ENCODE assay signal across 8 mouse cellular contexts in the genomic region with DNA sequence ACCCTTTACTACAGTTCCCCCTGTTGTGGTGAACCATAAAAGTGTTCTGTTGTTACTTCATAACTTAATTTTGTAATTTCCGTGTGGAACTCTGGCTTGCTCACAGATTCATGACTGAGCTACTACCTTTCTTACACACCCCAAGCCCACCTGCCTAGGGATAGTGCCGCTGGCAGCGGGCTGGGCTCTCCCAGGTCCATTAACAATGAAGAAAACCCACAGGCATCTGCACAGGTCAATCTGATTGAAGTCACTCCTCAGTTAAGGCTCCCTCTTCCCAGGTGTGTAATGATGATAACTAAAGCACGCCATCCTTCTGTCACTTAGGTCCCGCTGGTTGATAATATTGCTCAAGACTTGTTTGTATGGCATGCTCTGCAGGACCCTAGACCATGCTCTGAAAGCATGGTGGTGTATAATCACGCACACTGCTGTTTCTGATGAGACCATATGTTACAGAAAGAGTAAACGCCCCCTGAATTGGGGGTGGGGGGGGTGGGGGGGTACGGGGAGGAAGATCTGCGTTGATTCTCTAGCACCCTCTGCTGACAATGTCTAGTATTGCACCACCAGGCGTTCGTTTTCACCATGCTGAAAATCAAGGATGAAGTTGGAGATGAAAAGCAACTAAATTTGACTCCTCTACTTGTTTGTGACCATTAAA. TPM values are rescaled to one million over a fixed set of nuclear protein-coding genes. Genes with fewer than 3 reads are reported as not detected.
DNase-seq lines count a peak whose midpoint lies in the region; ATAC-seq and TF ChIP-seq lines count a peak whose summit lies in the region.

No protein-coding gene starts in this region.

- no peaks in the 10 kb centered on the region for H3K36me3 ChIP-seq in forebrain, embryonic 12.5 days (replicated peaks)
- no peaks in the 10 kb centered on the region for H3K36me3 ChIP-seq in kidney, postnatal 0 days (ENCODE audit: insufficient read depth, low read length)
- H3K36me3 ChIP-seq in stomach, postnatal 0 days (ENCODE audit: control insufficient read depth, insufficient read depth, low read length): no peaks in the 10 kb centered on the region

- no peaks in the 10 kb centered on the region; the same call in 1 of the 2 replicates for H3K4me1 ChIP-seq in forebrain, embryonic 12.5 days
- H3K4me1 ChIP-seq in kidney, postnatal 0 days (replicated peaks; ENCODE audit: insufficient read depth, low read length): 0 out of 2 replicates have a peak, but pooled peaks cover under 1% of the 10 kb centered on the region
- no peaks in the 10 kb centered on the region for H3K4me1 ChIP-seq in stomach, postnatal 0 days (replicated peaks; ENCODE audit: control insufficient read depth, insufficient read depth)

- H3K9me3 ChIP-seq in forebrain, embryonic 12.5 days: no peaks in the 10 kb centered on the region
- no peaks in the 10 kb centered on the region for H3K9me3 ChIP-seq in kidney, postnatal 0 days (replicated peaks; ENCODE audit: low read length)
- no peaks in the 10 kb centered on the region for H3K9me3 ChIP-seq in stomach, postnatal 0 days (ENCODE audit: control insufficient read depth, low read length)

- 0 out of 2 replicates have a peak, but pooled peaks cover 3% of the 10 kb centered on the region for H3K27me3 ChIP-seq in forebrain, embryonic 12.5 days
- no peaks in the 10 kb centered on the region for H3K27me3 ChIP-seq in kidney, postnatal 0 days (ENCODE audit: insufficient read depth, low read length)
- no peaks in the 10 kb centered on the region for H3K27me3 ChIP-seq in stomach, postnatal 0 days (ENCODE audit: control insufficient read depth, insufficient read depth, low read length)

- TF ChIP-seq CTCF in kidney, postnatal 0 days (IDR thresholded peaks at IDR 0.05; ENCODE audit: low read depth): peak; percentile 62
- peak; percentile 69 for TF ChIP-seq CTCF in stomach, postnatal 0 days (IDR thresholded peaks at IDR 0.05; ENCODE audit: low read depth)

- H3K9ac ChIP-seq in forebrain, embryonic 12.5 days: no peak overlapping the region
- H3K9ac ChIP-seq in kidney, postnatal 0 days (ENCODE audit: low read depth, low read length): no peak overlapping the region
- H3K9ac ChIP-seq in stomach, postnatal 0 days (ENCODE audit: low read length): no peak overlapping the region

- H3K4me2 ChIP-seq in forebrain, embryonic 12.5 days: no peak overlapping the region
- H3K4me2 ChIP-seq in kidney, postnatal 0 days (ENCODE audit: low read length): no peak overlapping the region
- no peak overlapping the region for H3K4me2 ChIP-seq in stomach, postnatal 0 days (replicated peaks; ENCODE audit: low read depth)

- no peak for TF ChIP-seq EP300 in stomach, postnatal 0 days (optimal IDR thresholded peaks at IDR 0.05)

- WGBS in forebrain, embryonic 12.5 days: 36% methylated on average over 11 of the region's 11 CpGs
- 37% methylated on average over 11 of the region's 11 CpGs for WGBS in kidney, postnatal 0 days
- 33% methylated on average over 11 of the region's 11 CpGs for WGBS in stomach, postnatal 0 days

- peak; percentile 10 for DNase-seq in cerebellum, adult 8-10 months
- no peak for DNase-seq in cerebellum, adult 9-10 months
- peak; percentile 62 for DNase-seq in 3T3-L1 (ENCODE audit: low read depth, low spot score)
- DNase-seq in adipocyte (ENCODE audit: low spot score): peak; percentile 56
- peak; percentile 34 for DNase-seq in kidney, postnatal 0 days (ENCODE audit: low spot score)
- DNase-seq in lung, postnatal 36 days: peak; percentile 59
- peak; percentile 50 for DNase-seq in stomach, postnatal 0 days (ENCODE audit: low spot score)

- H3K27ac ChIP-seq in forebrain, embryonic 12.5 days: no peak overlapping the region
- no peak overlapping the region for H3K27ac ChIP-seq in kidney, postnatal 0 days
- H3K27ac ChIP-seq in stomach, postnatal 0 days (replicated peaks): no peak overlapping the region

- H3K4me3 ChIP-seq in forebrain, embryonic 12.5 days (replicated peaks): no peak overlapping the region
- no peak overlapping the region for H3K4me3 ChIP-seq in kidney, postnatal 0 days (replicated peaks; ENCODE audit: low read depth, low read length)
- H3K4me3 ChIP-seq in stomach, postnatal 0 days (ENCODE audit: low read depth, low read length): no peak overlapping the region

- peak; percentile 59; the same call in 1 of the 2 replicates for ATAC-seq in forebrain, embryonic 12.5 days (ENCODE audit: low FRiP score)
- no peak for ATAC-seq in kidney, postnatal 0 days (replicated peaks; ENCODE audit: low FRiP score, low read depth)
- peak; percentile 40; the same call in 1 of the 2 replicates for ATAC-seq in stomach, postnatal 0 days (ENCODE audit: low FRiP score, low TSS enrichment)

RNA-seq across cellular contexts. Expression of a gene that starts 5.6 kb away (rescaled TPM):
- 113 TPM in 2 replicates for polyA plus RNA-seq in forebrain, embryonic 12.5 days (2016; fragmentation: Nextera tagmentation; extraction: Ambion mirVana)
- polyA plus RNA-seq in kidney, postnatal 0 days (2015; fragmentation: Nextera tagmentation; extraction: Ambion mirVana): 46.3 and 55.2 TPM in 2 replicates
- 25.0 and 28.8 TPM in 2 replicates for polyA plus RNA-seq in stomach, postnatal 0 days (2015; fragmentation: Nextera tagmentation; extraction: Ambion mirVana)
